Mouse (Mus musculus) forebrain, embryonic 11.5 days (tissue): ENCODE measurements around the gene Psmb10. TPM values are rescaled to one million over a fixed set of nuclear protein-coding genes. Genes with fewer than 3 reads are reported as not detected.

Experiments used
- ATAC-seq: fragments of 200-750 bp; cut with Nextera tagmentation; replicated peaks from 2 replicates; pipeline ENCODE4 v1.8.0; 2017; ENCODE audit warnings: moderate TSS enrichment; ENCODE audit not compliant: low FRiP score
- DNase-seq: peaks from one replicate; pipeline ENCODE4 v3.0.0-alpha.2; 2017; ENCODE audit warnings: low spot score
- H3K27ac ChIP-seq: fragments of 300-500 bp; sonication (generic); 2 replicates; pipeline ENCODE4 v1.5.1; 2014; ENCODE audit warnings: low read depth, low read length
- H3K27me3 ChIP-seq: fragments of 300-500 bp; sonication (generic); 2 replicates; pipeline ENCODE4 v1.6.1; 2014; ENCODE audit warnings: mild to moderate bottlenecking, low read length, mixed read lengths; ENCODE audit not compliant: control insufficient read depth, insufficient read depth
- H3K36me3 ChIP-seq: fragments of 300-500 bp; sonication (generic); 2 replicates; pipeline ENCODE4 v1.6.1; 2014; ENCODE audit warnings: mild to moderate bottlenecking, low read length, moderate library complexity, mixed read lengths; ENCODE audit not compliant: control insufficient read depth, insufficient read depth
- H3K4me1 ChIP-seq: fragments of 300-500 bp; sonication (generic); replicated peaks from 2 replicates; pipeline ENCODE4 v1.6.1; 2014; ENCODE audit warnings: low read length, mixed read lengths; ENCODE audit not compliant: control insufficient read depth, insufficient read depth
- H3K4me2 ChIP-seq: fragments of 300-500 bp; sonication (generic); 2 replicates; pipeline ENCODE4 v1.6.1; 2014; ENCODE audit warnings: low read depth, mild to moderate bottlenecking, low read length, moderate library complexity, mixed read lengths; ENCODE audit not compliant: severe bottlenecking
- H3K4me3 ChIP-seq: fragments of 300-500 bp; sonication (generic); 2 replicates; pipeline ENCODE4 v1.5.1; 2014; ENCODE audit warnings: low read depth, low read length
- H3K9ac ChIP-seq: fragments of 300-500 bp; sonication (generic); 2 replicates; pipeline ENCODE4 v1.6.1; 2014; ENCODE audit warnings: low read length
- H3K9me3 ChIP-seq: fragments of 300-500 bp; sonication (generic); 2 replicates; pipeline ENCODE4 v1.6.1; 2016; ENCODE audit warnings: low read length, mixed read lengths; ENCODE audit not compliant: control insufficient read depth
- WGBS: fragments of 180-500 bp; shearing (Covaris S2); extraction: QIAGEN DNeasy Blood & Tissue Kit; methylation state at CpG from one replicate; pipeline ENCODE4 v1.1.7; 2014; 5-methylcytosine and 5-hydroxymethylcytosine counted together
- polyA plus RNA-seq: library from polyadenylated mRNA; unstranded; fragments of >200 nt; fragmentation: Nextera tagmentation; extraction: Ambion mirVana; gene quantifications from 2 replicates; pipeline ENCODE4 v1.2.1, GENCODE M21; 2014

The Psmb10 gene
- polyA plus RNA-seq, 1 experiment from 2014 or later: 20.9 TPM

- ATAC-seq (no peak), DNase-seq (no peak)
- Histone ChIP-seq H3K4me1 (no peaks in the 10 kb centered on the region), H3K27ac (no peak overlapping the region), H3K27me3 (no peaks in the 10 kb centered on the region), H3K9me3 (no peaks in the 10 kb centered on the region), H3K9ac (no peak overlapping the region), H3K36me3 (no peaks in the 10 kb centered on the region), H3K4me3 (no peak overlapping the region), H3K4me2 (no peak overlapping the region)
- WGBS: 69% methylated on average over 7 of the region's 7 CpGs
These were observed 12.9 kb upstream of the Psmb10 start for GRCm38 (mm10) chr8:105951057-105951659.

DNA sequence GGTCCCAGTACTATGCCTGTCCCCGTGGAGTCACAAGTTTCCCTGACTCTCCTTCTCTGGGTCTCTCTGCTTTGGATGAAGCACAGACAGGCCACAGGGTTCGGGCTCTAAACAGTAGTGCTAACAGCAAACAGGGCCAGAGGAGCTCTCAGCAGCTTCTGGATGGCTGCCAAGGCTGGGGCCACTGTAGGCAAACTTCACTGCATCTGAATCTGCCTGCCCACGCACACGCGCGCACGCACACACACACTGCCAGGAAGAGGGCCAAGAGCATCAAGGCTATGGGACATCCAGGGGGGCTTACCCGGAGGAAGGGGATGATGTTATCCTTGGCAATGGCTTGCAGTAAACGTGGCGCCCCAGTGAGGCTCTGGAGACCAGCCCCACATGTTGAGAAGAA is 11.1 kb upstream of the Psmb10 start:
- H3K4me1 ChIP-seq: no peaks in the 10 kb centered on the region
- H3K9ac ChIP-seq: no peak overlapping the region
- H3K4me2 ChIP-seq: no peak overlapping the region
- WGBS: 93% methylated on average over 10 of the region's 10 CpGs
- H3K9me3 ChIP-seq: no peaks in the 10 kb centered on the region
- ATAC-seq: no peak
- H3K4me3 ChIP-seq: no peak overlapping the region
- H3K36me3 ChIP-seq: no peaks in the 10 kb centered on the region
- DNase-seq: no peak
- H3K27me3 ChIP-seq: no peaks in the 10 kb centered on the region
- no peak overlapping the region for H3K27ac ChIP-seq

GRCm38 (mm10) chr8:105943321-105943739 is 5.1 kb upstream of the Psmb10 start, which contains the start of gene Lcat:
Gene Lcat (minus strand): TSS chr8:105943382.
- Histone ChIP-seq H3K27me3 (no peaks in the 10 kb centered on the region), H3K4me1 (no peaks in the 10 kb centered on the region), H3K27ac (no peak within 1 kb of the TSS), H3K4me2 (no peak within 1 kb of the TSS), H3K4me3 (no peak within 1 kb of the TSS), H3K9me3 (no peaks in the 10 kb centered on the region), H3K36me3 (no peaks in the 10 kb centered on the region), H3K9ac (no peak within 1 kb of the TSS)
- ATAC-seq: no peak
- peak; percentile 51 for DNase-seq
- WGBS: 55% methylated on average over 7 of the region's 8 CpGs

GRCm38 (mm10) chr8:105942542-105942941 is 4.3 kb upstream of the Psmb10 start:
- Histone ChIP-seq H3K27me3 (no peaks in the 10 kb centered on the region), H3K27ac (no peak overlapping the region), H3K4me3 (no peak overlapping the region), H3K4me2 (no peak overlapping the region), H3K9ac (no peak overlapping the region), H3K9me3 (no peaks in the 10 kb centered on the region), H3K4me1 (0 out of 2 replicates have a peak, but pooled peaks cover 2% of the 10 kb centered on the region), H3K36me3 (no peaks in the 10 kb centered on the region)
- DNase-seq (peak; percentile 33), ATAC-seq (no peak)
- WGBS: 97% methylated on average over 5 of the region's 5 CpGs

DNA sequence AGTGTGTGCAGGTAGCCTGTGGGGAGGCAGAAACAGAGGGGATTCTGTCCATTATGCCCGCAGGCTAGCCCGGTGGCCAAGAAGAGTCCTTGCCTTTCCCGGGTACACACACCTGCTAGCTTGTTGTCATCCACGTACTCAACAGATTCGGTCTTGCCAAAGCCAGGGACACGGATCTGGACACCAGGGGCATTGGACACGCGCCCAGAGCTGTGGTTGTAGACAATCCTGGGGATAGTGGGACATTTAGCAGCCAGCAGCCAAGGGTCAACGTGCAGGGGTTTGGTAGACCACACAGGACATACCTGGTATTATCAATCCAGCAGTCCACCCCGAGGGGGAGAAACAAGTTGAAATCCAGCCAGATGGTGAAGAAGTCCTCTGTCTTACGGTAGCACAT is 3.8 kb upstream of the Psmb10 start:
- no peaks in the 10 kb centered on the region for H3K9me3 ChIP-seq
- WGBS: 90% methylated on average over 11 of the region's 11 CpGs
- ATAC-seq: no peak

GRCm38 (mm10) chr8:105937496-105938305 is 543 bp downstream of the Psmb10 start:
- Histone ChIP-seq H3K36me3 (no peaks in the 10 kb centered on the region), H3K4me2 (peak overlapping the region; percentile 97), H3K4me3 (peak overlapping the region; percentile 49), H3K9ac (peak overlapping the region; percentile 84), H3K27ac (peak overlapping the region; percentile 32; the same call in 1 of the 2 replicates), H3K4me1 (peaks cover 6% of the 10 kb centered on the region; the same call in 1 of the 2 replicates), H3K9me3 (no peaks in the 10 kb centered on the region), H3K27me3 (no peaks in the 10 kb centered on the region)
- no peak; the same call in 1 of the 2 replicates for ATAC-seq
- WGBS: 1% methylated on average over 33 of the region's 33 CpGs
- DNase-seq: peak; percentile 62

More for the DNA sequence above, 3.8 kb upstream of the Psmb10 start:
- H3K4me2 ChIP-seq: no peak overlapping the region
- no peaks in the 10 kb centered on the region for H3K36me3 ChIP-seq
- H3K27me3 ChIP-seq: no peaks in the 10 kb centered on the region
- H3K27ac ChIP-seq: no peak overlapping the region
- DNase-seq: peak; percentile 49
- H3K9ac ChIP-seq: no peak overlapping the region
- 0 out of 2 replicates have a peak, but pooled peaks cover 2% of the 10 kb centered on the region for H3K4me1 ChIP-seq
- no peak overlapping the region for H3K4me3 ChIP-seq

DNA sequence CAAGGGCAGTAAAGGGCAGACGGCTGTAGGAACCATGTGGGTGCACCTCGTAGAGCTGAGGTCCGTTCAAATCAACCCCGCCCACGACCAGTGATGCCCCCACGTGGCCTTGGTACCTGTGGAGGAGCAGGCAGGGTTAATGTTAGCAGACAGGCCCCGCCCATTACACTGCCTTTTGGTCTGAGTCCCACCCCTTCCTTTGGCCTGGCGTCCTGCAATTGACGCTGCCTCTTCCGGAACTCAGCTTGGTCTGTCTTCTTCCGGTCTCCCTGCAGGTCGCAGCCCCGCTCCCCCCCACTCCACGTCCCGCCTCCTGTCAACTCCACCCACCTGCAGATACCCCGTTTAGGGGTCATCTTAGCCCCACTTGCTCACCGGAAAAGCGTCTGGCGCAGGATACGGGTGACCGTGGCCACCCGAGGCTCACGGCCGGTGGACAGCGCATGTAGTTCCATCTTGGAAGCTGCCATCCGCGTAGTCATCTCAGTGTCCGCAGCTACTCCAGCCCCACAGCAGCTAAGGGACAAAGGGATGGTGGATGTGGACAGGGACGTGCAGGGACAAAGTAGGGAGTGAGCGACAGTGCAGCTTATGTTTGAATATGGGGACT is 1.3 kb downstream of the Psmb10 start:
- no peaks in the 10 kb centered on the region for H3K27me3 ChIP-seq
- WGBS: under 1% methylated on average over 30 of the region's 30 CpGs
- peak; percentile 91 for DNase-seq

GRCm38 (mm10) chr8:105935863-105936603 is 2.2 kb downstream of the Psmb10 start:
- Histone ChIP-seq H3K4me2 (peak overlapping the region; percentile 97), H3K4me3 (peak overlapping the region; percentile 49), H3K36me3 (no peaks in the 10 kb centered on the region), H3K9me3 (no peaks in the 10 kb centered on the region), H3K27ac (no peak overlapping the region), H3K4me1 (peaks cover 6% of the 10 kb centered on the region; the same call in 1 of the 2 replicates), H3K9ac (peak overlapping the region; percentile 84), H3K27me3 (no peaks in the 10 kb centered on the region)
- 27% methylated on average over 7 of the region's 7 CpGs for WGBS
- ATAC-seq (no peak), DNase-seq (no peak)

More for the DNA sequence above, 1.3 kb downstream of the Psmb10 start:
- Histone ChIP-seq H3K4me3 (peak overlapping the region; percentile 49), H3K4me1 (peaks cover 6% of the 10 kb centered on the region; the same call in 1 of the 2 replicates), H3K36me3 (no peaks in the 10 kb centered on the region), H3K4me2 (peak overlapping the region; percentile 97), H3K9ac (peak overlapping the region; percentile 84), H3K9me3 (no peaks in the 10 kb centered on the region), H3K27ac (peak overlapping the region; percentile 32)
- peak; percentile 88 for ATAC-seq
